Mouse (Mus musculus) left cerebral cortex, adult 18-20 months (tissue): Measurements from ENCODE around the gene 1700037H04Rik. TPM values are rescaled to one million over a fixed set of nuclear protein-coding genes. Genes with fewer than 3 reads are reported as not detected.

Experiments
- DNase-seq, 2 experiments: peaks; one replicate each; pipeline ENCODE4 v3.0.0; 2021 to 2022; ENCODE audit warnings: low spot score in 2 of 2, mixed read lengths in 1 of 2
- total RNA-seq, 2 experiments: library from RNA; stranded (reverse); gene quantifications; 2 replicates each; pipeline ENCODE4 v1.2.3; 2021

1700037H04Rik gene
- total RNA-seq, 2 experiments from 2014 or later: 69.3 to 85.6 TPM

DNA sequence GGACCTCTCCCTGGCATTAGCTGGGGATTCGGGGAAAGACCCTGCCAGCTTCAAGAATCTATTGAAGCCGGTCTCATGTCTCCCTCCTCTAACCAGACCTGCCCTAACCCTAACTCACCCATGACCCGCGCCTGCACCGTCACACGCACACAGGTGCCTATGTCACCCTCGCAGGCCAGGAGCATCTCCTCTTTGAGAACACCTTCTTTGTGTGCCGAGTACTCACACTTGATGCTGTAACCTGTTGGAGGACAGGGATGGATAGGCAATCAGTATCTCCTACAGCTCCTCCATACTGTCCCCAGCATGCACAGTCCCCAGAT lies 12.9 kb downstream of the 1700037H04Rik start:
- no peak for DNase-seq

DNA sequence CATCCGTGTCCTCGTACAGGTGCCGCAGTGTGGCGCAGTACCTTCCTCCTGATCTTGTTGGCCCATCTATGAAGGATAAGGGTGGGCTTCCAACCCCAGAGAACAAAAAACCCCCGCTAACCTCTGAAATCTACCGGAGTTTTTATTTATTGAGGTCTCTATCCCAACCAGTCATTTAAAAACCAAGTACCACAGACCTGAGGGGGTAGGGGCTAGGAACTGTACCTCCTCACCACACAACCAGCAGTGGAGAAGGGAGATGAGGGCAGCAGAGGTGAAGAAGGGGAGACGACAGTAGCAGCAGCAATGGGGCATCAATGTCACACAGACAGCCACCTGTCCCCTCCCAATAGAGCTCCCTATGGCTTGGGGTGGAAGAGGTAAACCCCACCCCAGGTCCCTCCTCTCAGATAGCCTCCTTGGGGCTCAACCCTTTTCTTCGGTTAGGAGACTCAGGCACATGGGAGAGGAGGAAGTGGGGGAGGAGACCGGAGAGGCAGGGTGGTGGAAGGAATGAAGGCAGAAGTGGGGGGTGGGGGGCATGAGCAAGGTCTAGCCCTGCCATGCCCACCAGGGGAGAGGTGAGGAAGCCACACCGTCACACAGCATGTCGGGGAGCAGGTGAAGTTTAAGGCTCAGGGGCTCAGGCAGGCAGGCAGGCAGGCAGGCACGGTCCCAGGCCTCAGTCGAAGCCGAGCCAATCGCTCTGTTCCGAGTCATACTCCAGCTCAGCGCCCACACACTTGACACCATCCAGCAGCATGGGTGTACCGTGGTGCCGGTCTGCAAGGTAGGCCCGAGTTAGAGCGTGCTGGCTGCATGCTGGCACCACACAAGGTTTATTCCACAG lies 13.5 kb downstream of the 1700037H04Rik start:
- peak in 1 of 2 experiments; percentile 39 for DNase-seq

DNA sequence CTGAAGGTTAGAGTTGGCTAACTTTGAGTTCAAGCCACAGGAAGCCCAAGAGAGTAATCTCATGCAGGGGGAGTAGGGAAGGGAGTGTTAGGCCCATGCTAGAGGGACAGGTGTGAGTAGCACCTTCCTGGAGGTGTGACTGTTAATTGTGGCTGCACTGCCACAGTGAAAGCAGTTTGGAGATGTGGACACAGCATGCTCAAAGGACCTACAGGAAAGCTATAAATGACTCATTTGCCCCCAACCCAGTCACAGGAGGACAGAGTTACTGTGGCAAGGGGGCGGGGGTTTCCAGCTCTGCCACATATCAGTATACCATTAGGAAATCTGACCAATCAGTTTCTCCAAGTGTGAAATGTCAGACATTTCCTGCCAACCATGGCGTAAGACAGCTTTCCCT lies 14.3 kb downstream of the 1700037H04Rik start:
- DNase-seq: no peak

DNA sequence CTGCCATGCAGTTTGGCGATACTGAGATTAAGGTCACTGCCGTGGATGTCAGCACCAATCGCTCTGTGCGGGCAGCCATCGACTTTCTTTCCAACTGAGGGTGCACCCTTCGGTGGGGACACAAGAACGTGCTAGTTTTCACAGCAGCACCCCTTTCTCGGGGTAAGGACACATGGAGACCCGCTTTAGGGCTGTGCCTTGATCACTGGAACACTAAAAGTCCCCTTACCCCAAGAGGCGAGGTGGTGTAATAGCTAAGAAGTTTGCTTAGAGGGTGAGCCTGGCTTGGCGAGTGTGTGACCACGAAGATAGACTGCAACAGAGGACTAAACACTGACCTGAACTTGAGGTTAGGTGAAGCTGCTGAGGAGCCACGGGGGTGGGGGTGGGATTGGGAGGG lies 14.8 kb downstream of the 1700037H04Rik start:
- no peak for DNase-seq

DNA sequence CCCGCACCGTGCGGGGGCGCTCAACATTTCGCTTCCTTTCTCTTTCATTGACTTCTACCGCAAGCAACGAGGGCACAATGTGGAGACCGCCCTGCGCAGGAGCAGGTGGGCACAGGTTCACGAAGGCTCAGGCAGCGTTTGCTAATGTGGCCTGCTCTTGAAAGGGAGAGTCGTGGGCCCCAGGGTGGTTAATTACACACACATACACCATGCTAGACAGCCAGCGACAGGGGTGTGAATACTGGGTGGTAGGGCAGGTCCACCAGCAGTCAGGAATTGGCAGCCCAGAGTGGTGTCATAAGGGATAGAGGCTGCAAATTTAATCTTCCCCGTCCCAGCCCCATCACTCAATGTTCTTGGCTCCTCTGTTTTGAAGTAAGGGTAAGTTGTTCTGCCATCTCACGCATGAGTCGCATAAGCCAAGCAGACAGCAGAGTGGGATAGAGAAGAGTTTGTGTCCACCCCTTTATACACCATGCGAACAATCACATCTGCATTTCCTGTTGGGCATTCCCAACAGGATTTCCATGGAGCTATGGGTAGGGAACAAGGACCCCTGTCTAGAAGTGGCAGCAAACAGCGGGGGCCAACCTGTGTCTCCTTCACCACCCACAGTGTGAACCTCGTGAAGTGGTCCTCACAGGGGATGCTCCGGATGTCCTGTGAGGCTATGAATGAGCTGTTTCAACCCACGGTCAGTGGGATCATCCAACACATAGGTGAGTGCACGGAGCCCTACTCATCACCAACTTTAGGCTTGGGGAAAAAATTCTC lies 16.7 kb downstream of the 1700037H04Rik start:
- no peak for DNase-seq

DNA sequence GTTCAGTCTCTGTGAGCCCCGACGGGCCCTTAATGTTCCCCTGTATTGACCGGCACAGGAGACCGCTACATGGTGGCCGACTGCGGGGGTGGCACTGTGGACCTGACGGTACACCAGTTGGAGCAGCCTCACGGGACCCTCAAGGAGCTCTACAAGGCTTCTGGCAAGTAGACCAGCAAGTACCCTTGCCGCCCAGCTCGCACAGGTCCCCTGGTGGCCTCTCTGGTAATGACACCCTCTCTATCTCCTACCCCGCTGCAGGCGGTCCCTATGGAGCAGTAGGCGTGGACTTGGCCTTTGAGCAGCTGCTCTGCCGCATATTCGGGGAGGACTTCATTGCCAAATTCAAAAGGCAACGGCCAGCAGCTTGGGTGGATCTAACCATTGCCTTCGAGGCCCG lies 17.3 kb downstream of the 1700037H04Rik start:
- DNase-seq: peak; percentile 22 to 60

DNA sequence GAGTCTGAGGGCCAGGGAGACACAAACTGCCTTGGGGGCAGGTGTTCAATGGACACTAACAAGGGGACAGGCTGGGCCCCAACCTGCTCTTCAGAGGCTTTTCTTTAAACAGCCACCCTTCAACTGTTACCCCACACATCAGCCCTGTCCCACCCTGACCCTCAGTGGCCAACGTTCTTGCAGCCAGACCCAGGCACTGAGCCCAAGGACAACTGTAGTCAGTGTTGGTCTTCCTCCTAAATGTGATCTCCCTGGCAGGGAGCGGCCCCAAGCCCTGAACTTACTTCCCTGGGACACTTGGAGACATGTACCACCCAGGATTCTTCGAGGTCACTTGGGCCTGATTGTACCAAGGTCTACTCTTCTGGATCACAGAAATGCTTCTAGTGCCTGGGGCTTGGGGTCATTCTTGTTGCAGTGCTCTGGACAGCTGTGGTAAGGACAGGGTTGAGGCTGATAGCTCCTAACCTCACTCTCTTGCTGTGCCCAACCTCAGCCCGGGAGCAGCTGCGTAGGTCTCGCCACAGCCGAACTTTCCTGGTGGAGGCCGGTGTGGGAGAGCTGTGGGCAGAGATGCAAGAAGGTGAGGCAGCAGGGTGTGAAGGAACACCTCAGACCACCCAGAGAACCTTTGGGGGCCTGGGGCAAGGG lies 18.4 kb downstream of the 1700037H04Rik start:
- no peak for DNase-seq

DNA sequence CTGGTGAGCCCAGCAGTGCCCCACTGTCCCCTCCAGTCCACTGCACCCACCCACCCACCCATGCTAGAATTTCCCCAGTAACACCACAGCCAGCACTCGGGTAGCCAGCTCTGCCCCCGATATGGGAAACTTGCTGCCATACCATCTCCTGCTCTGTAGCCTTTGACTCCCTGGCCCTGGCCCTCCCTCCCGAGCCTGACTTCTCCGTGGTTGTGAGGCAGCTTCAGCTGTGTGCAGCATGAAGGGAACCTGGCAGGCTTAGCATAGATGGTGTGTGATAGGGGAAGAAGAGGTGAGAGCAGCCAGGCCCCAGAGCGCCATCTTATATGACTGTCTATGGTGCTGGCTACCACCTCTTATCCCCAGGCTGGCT lies 19.4 kb downstream of the 1700037H04Rik start:
- no peak for DNase-seq

DNA sequence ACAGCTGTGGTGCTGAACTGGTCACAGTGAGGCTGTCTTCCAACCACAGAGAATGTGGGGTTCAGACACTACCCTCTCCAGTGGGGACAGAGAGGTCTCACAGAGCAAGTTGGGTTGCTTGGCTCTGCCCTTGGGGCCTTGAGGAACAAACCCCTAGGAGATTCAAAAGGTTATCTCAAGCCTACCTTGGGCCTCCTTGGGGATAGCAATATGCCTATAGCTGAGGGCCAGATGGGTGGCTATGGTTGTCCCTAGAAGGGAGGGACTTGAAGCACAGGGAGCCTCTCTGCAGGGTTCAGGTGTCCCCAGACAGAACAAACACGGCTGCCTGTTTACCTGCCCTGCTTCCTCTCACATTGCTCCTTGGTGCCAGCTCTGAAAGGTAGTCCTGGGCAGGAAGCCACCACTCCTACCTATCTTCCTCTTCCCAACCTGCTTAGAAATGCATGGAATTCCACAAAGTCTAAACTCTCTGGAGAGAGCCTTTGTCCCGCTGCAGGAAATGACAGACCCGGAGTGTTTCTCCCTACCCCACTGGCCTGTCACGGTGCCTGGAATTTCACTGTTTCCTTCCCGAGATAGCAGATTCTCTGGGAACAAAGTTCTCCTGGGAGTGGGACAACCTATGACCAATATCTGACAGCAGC lies 19.9 kb downstream of the 1700037H04Rik start:
- DNase-seq: no peak

DNA sequence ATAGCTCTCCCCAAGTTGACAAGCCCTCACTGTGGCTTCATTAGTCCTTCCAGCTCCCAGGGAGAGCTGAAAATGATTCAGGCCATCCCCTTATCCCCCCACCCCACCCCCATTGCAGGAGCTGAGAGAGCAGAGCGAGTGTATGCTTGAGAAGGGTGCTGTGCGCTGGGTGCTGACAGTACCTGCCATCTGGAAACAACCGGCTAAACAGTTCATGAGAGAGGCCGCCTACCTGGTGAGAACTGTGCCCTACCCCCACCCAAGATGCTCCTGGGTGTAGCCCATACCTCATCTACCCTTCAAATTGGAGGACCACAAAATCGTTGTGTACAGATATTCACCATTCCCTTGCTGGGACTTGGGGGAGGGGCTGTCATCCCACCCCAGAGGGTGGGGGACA lies 20.6 kb downstream of the 1700037H04Rik start:
- no peak for DNase-seq

DNA sequence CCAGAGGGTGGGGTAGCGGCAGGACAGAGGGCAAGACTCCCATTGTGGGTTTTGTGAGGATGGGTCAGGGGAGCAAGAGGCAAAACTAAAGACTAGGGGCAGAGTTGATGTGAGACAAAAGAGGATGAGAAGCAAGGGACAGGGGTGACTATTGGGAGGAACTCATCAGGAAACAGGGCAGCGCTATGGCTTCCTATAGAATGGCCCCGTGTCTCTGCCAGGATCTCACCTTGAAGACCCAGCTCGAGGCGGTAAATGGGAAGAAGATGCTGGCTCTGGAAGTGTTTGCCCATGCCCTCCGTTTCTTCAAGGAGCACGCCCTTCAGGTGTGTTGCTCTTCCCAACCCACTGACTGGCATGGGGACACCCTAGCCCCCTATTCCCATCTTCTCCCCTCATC lies 21.1 kb downstream of the 1700037H04Rik start:
- DNase-seq: no peak

DNA sequence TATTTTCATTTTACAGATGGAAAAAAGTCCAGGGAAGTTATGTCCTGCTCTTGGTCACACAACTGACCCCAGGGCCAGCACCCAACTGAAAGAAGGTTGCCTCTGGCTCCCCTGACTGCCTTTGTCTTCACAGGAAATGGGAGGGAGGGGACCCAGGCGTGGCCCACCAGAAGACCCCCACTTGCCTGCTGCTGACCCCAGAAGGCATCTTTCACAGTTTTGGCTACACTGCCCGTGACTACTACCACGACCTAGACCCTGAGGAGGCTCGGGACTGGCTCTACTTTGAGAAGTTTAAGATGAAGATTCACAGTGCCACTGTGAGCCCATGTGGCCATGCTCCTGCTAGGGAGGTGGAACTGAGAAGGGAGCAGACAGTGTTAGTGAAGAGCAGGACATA lies 21.6 kb downstream of the 1700037H04Rik start:
- DNase-seq: no peak

DNA sequence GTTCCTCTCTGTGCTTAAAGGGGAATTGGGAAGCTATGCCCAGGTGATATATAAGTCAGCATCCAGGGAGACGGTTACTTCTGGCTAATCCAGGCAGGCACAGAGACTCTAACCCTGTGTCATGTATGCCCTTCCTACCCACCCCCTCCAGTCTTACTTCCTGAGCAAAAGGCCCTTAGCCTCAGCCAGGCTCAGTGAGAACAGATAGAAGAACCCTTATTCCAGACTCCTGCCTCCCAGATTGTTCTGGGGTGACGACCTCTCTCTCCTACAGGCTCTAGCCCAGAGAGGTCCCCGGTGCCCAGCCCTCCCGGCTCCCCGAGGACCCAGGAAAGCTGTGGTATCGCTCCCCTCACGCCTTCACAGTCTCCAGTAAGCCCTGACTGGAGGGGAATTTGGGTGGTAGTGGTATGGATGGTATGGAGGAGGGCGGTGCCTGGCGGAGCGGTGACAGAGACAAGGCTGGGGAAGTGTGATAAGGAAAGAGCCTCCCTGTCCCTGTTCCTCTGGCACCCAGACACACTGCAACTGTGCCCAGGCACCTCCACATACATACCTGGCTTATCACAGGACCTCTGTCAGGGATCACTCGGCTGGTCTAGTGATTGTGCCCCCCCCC lies 24.3 kb downstream of the 1700037H04Rik start:
- DNase-seq: peak in 1 of 2 experiments; percentile 0

DNA sequence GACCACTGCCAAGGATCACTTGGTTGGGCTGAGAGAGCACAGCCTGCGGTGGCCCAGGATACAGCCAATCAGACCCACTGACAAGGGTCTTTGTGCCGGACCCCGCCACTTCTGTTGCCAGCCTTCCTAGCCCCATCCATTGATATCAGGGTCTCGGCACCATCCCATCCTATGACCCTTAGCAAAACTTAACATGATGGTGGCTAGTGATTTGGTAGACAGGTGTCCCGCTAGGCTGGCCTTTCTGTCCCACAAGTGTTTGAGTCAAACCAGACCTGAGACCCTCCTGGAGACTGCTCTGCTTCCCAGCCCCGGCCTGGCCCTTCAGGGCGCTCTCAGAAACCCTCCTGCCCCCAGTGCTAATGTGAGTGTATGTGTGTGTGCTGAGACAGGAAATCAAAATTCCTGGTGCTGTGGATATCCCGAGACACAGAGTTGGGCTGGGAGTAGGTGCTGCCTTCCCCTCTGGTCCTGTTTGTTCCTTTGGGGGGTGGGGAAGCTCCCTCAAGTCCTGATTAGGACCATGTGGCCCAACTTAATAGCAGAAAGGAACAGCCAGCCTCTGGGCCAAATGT lies 25.0 kb downstream of the 1700037H04Rik start:
- peak in 1 of 2 experiments; percentile 0 for DNase-seq

DNA sequence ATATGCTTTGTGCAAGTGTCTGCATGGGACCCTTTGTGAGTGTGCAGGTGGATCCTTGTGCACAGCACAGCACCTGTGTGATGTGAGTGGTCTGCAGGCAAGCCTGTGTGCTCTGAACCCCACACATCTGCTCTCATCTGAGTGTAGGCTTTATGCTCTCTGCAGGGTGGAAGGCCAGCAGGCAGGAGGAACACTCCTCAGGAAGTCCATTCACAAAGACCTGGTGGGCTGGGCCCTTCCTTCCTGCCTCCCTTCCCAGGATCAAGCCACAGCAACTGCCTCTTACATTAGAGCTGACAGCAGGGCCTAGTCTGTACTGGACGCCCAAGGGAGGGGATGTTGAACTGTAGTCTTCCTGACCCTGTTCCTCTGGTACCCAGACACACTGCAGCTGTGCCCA lies 25.5 kb downstream of the 1700037H04Rik start:
- DNase-seq: peak in 1 of 2 experiments; percentile 0

DNA sequence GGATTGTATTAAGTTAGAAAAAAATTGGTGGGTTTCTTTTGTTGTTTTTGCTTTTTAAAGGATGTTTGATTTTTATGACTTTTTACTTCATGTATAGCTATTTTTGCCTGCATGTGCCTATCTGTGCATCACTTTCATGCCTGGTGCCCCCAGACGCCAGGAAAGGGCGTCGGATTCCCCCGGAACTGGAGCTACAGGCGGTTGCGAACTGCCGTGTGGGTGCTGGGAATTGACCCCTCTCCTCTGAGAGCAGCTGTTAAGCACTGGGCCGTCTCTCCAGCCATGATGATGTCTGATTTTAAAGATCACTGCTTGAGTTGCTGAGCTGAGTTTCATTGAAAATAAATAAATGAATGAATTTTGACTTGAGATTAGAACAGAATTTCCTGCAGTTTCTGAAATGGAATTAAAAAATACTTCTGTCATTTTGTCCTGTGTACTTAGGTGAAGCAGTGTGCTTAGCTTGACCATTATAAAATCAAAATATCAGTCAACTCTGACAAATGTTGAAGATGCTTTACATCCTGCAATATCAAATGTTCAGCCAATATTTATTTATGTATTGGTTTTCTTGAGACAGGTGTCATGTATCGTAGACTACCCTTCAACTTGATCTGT lies 26.8 kb downstream of the 1700037H04Rik start, which contains the start of gene Gm11037:
Gene Gm11037 (plus strand): TSS at position 568 of the 618 bp plus-strand sequence.
- no peak for DNase-seq

DNA sequence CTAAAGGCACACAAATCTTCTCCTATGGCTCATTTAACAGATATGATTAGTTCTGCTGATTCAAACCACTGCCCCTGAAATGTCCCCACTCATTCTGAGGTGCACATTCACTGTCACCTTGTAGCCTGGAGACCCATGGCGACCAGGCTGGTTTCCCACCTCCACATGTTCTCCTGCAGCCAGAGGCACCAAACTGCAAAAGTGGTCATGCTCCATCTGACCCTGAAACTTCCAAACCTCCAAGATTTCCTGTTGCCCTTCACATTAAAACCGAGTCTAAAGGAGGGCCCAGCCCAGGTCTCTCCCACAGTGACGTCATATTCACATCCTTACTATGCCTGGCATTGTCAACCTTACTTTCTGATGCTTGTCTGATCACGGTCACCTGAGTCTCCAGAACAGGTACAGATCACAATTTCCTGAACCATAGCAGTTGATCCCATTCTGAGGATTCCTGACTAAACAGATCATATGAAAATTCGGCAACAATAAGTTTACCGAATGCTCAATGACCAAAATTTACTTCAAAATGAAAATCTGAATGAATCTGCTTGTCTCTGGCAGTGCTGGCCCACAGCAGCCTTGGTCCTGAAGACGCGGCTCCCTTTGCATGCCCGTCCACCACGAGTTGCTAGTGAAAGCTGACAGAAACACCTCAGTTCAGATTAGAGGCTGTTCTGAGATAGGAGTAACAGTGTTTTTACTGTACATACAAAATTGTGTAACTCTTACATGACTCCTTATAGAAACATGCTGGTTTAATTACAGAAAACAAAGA lies 27.6 kb downstream of the 1700037H04Rik start:
- no peak for DNase-seq

DNA sequence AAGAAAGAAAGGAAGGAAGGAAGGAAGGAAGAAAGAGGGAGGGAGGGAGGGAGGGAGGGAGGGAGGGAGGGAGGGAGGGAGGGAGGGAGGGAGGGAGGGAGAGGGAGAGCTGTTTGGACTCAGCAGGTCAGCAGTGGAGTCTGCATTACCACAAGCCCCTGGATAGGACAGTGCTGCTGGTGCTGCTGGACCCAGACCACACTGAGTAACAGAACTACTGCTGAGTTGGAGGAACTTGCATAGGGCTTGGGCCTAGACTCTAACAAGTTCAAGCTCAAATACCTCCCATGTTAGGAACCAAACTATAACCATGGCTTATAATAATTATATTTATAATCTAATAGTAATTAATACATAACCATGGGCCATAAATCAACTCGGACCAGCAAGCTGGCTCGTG lies 29.0 kb downstream of the 1700037H04Rik start:
- DNase-seq: no peak

DNA sequence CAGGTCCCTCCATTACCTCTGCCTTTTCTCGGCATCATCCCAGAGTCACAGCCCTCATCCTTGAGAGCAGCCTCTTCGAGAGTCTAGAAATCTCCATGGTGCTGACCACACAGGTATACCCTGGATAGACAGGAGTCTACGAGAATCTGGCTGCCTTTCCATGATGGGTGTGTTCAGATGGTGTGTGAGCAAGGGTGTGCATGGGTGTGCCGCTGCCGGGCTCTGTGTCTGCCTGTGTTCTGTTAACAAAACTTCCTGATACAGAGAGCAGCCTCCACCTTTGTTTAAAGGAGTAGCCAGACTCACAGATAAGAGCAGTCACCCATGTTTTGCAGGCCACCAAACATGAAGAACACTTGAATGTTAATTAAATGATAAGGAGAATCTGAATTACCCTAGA lies 30.0 kb downstream of the 1700037H04Rik start:
- no peak for DNase-seq
